Mouse (Mus musculus): ENCODE measurements around the gene Slc35e1.

The Slc35e1 gene

DNA sequence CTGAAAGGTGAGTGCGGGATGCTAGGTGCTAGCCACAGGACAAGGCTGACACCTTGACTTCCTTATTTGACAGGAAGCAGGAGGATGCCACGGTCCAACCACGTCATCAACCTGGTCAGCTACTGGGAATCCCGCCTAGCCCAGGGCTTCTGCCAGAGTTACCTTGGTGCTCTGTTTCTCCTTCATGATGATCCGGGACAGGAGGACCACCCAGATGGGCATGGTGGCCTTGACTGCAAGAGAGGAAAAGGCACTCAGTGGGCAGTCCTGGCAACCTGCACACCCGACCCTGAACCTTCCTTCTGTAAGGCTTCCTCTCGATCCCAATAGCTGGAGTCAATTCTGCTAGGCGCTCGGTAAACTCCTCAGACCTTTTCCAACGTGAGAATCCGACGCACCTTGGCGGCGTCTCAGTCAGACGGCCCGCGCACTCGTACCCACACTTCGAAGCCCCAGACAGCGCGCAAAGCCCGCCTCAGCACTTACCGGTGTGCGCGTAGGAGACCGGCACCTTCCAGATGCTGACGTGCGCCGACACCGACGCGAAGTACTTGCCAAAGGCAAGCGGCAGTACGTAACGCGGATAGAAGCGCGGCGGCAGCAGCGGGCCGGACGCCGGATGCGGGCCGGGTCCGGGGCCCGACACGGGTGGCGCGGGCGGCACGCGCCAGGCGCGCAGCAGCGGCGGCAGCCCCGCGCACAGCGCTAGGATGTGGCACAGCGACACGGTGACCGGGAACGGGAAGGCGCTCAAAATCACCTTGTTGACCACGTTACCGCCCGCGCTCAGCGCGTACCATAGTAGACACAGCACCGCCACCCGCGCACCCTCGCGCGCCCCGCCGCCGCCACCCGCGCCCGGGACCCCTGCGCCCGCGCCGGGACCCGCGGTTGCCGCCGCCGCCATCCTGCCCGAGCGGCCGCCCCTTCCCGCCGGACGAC is at the start of gene Slc35e1:
Gene Slc35e1 (minus strand): TSS at position 935 of the 942 bp plus-strand sequence.
- in situ Hi-C loops (cut with MboI; ENCODE audit: low pct_unique_long_range_greater_than_20kb in 1 of 2, low sequenced_read_pairs in 2 of 2, unreplicated experiment in 1 of 2): no loop called here

DNA sequence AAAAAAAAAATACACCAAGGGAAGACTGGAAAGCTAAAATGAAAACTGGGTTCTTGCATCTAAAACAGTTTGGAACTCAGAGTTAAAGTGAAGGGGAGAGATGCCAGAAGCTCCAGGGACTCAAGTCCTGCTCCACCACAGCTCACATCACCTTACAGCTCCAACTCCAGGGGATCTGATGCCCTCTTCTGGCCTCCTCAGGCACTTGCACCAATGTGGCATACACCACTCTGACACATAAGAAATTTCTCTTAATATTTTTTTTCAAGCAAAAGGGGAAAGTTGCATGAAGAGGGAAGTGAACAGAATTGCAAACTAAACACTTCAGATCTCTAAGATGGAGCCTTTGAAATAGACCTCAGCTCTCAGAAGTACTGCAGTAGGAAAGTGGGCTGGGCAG is 46.8 kb upstream of the Slc35e1 start:
- in situ Hi-C loops (cut with MboI; ENCODE audit: low pct_unique_long_range_greater_than_20kb in 1 of 2, low sequenced_read_pairs in 2 of 2, unreplicated experiment in 1 of 2): no loop called here

DNA sequence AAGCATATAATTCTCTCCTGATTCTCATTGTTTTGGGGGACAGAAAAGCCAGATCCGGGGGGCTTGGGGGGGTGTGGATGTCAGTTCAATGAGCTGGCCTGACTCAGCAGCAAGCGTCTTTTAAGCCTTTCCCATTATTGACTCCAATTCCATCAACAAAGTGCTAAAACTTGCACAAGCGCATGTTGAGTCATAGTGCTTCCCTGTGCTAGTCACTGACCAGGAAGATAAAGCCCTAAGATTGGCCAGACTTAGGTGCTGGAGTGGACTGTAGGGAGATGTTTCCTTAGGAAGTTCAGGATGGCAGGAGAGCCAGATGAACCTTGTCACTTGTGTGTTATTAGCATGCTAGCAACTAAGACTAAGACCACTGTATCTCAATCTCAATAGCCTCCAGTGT is 42.5 kb upstream of the Slc35e1 start:
- in situ Hi-C loops (cut with MboI; ENCODE audit: low pct_unique_long_range_greater_than_20kb in 1 of 2, low sequenced_read_pairs in 2 of 2, unreplicated experiment in 1 of 2): no loop called here

DNA sequence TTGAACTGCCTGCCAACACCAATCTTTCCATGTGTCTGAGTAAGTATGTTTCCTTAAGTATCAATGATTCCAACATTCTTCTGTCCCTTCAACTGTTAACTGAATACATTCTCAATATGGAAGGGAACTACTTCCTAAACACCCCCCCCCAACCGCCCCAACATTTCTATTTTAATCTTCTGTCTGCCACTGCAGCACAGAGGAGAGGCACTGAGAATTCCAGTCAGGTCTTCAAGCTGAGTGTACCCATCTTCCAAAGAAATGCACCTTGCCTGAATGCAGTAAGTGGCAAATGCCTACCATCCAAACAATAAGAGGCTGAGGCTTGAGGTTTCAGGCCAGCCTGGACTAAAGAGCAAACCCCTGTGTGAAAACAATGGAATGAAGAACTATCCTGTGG is 39.7 kb upstream of the Slc35e1 start:
- in situ Hi-C loops (cut with MboI; ENCODE audit: low pct_unique_long_range_greater_than_20kb in 1 of 2, low sequenced_read_pairs in 2 of 2, unreplicated experiment in 1 of 2): no loop called here

DNA sequence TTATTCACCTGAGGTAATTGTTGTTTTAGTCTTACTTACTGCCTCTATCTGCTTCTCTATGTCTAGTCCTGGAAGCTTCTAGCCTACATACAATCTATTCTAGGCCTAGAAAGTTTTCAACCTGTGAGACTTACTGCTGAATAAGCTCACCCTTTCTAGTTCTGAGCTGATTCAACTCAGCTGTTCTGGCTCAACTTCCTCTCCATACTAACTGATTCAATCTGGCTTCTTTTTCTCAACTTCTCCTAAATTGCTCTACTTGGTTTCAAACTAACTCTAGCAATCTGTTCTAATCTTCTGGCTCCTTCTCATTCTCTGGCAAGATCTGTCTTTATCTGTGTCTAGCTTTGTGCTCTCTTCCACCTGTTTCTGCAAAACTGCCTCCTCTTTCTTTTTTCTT is 29.5 kb upstream of the Slc35e1 start:
- in situ Hi-C loops (cut with MboI; ENCODE audit: low pct_unique_long_range_greater_than_20kb in 1 of 2, low sequenced_read_pairs in 2 of 2, unreplicated experiment in 1 of 2): no loop called here

DNA sequence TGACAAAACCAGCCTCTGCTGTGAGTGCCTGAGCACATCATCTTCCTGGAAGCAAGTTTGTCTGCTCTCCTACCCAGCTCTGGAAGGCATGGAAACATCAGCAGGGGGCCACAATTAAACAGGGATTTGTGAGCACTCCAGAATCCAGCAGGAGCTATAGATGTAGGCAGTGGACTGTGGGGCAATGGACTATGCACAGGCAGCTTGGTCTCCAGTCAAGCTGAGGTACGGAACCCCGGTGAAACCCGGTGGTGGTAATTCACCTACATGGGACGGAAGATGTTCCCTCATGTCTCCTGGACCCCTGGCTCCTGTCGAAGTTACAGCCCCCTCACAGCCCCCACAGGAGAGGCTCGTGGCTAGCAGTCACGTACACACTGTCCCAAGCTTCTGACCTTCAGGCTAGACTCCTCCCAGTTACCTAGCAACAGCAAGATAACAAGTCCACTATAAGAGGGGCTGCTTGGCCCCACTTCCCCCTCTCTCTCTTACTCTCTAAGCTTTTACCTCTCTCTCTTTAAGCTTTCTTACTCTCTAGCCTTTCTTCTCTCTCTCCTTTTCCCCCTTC is 25.1 kb upstream of the Slc35e1 start:
- in situ Hi-C loops (cut with MboI; ENCODE audit: low pct_unique_long_range_greater_than_20kb in 1 of 2, low sequenced_read_pairs in 2 of 2, unreplicated experiment in 1 of 2): no loop called here

DNA sequence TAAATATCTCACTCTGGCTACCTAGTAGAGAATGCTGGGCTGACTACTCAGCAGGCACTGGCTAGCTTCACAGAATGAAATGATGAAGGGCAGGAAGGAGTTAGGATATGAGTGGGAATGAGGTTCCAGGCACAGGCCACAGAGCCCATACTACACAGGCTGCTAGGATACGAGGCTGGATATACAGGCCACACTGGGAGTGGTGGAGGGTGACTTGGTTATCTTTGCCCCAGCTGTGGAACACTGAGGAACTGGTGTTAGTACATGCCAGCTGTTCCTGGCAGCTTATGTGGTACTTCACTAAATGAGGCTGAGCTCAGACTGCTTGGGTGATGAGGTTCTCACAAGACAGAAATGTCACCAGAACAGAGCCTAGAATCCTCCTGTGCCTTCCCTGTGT is 20.7 kb upstream of the Slc35e1 start:
- in situ Hi-C loops (cut with MboI; ENCODE audit: low pct_unique_long_range_greater_than_20kb in 1 of 2, low sequenced_read_pairs in 2 of 2, unreplicated experiment in 1 of 2): no loop called here

DNA sequence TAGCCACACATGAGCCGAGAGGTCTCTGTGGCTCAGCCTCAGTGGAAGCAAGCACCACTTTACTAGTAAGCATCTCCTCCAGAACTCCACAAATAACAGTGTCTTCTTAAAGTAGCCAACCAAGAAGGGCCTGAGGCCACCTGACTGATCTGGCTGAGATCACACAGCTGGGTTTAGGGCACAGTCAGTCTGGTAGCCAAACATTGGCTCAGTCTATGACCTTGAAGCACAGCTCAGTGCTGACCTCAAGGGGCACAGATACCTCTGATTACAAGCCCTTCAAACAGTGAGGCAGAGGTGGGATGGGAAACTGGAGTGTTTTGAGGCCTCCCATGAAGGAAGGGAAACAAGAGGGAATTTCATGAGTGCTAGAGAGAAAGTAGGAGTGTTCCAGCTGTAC is 20.2 kb upstream of the Slc35e1 start:
- in situ Hi-C loops (cut with MboI; ENCODE audit: low pct_unique_long_range_greater_than_20kb in 1 of 2, low sequenced_read_pairs in 2 of 2, unreplicated experiment in 1 of 2): no loop called here

DNA sequence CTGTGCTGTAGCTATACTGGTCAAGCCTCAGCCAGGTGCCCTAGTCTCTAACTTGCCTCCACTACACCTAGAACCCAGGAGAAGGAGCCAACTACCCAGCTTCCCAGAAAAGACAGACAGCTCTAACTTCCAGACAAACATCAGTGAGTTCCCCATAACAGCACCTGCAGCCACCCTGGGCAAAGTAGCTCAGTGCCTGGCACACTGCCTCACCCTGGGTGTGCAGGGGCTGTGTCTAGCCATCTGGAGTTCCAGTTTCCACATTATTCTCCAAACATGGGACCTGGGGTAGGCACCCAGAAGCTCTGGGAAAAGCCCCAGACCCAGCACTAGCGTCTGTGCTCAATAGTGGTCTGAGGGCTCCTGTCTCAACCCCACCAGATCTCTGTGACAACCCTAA is 15.1 kb upstream of the Slc35e1 start:
- in situ Hi-C loops (cut with MboI; ENCODE audit: low pct_unique_long_range_greater_than_20kb in 1 of 2, low sequenced_read_pairs in 2 of 2, unreplicated experiment in 1 of 2): no loop called here

DNA sequence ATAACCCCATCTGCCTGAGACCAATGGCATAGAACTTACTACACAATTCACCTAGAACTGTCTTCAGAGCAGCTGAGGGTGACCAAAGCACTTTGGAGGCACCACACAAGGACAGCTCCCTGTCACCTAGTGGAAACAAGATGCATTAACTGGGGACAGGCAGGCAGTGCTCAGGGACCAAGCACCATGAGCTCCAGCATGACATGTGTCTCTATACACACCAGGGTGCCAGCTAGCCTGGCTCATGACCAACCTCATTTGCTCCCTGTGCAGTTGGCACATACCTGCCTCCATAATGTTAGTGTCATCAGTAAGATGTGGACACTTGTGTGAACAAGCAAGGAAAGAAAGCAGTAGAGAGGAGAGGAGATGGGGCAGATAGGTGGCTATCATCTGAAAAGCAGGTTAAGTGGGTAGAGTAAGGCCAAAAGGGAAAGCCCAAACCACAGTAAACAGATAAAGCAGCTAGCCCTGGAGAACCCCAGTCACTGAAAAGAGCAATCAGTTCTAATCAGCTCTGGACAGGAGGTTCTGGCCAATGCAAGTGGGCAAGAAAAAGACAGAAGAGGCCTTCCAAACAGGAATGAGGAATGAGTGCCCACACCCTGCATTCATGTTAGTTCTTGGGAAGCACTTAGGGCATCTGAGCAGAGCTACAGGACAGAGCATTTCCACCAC is 12.4 kb upstream of the Slc35e1 start:
- in situ Hi-C loops (cut with MboI; ENCODE audit: low pct_unique_long_range_greater_than_20kb in 1 of 2, low sequenced_read_pairs in 2 of 2, unreplicated experiment in 1 of 2): no loop called here

DNA sequence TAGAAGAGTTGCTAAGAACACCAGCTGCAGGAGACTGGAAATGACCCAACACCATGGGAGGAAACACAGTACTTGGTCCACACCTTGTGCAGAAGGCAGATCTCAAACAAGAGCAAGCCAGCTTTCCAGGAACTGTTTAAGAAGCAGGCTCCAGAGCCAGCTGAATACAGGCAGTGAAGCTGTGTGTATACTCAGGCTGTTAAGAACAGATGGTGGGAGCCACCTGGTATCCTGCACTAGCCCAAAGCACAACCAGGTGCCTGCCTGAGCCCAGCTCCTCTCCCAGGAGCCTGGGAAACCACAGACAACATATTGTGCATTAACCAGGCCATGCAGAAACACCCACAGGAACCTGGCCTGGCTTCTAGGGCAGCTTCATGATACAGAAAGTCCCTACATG is 11.7 kb upstream of the Slc35e1 start:
- in situ Hi-C loops (cut with MboI; ENCODE audit: low pct_unique_long_range_greater_than_20kb in 1 of 2, low sequenced_read_pairs in 2 of 2, unreplicated experiment in 1 of 2): no loop called here

DNA sequence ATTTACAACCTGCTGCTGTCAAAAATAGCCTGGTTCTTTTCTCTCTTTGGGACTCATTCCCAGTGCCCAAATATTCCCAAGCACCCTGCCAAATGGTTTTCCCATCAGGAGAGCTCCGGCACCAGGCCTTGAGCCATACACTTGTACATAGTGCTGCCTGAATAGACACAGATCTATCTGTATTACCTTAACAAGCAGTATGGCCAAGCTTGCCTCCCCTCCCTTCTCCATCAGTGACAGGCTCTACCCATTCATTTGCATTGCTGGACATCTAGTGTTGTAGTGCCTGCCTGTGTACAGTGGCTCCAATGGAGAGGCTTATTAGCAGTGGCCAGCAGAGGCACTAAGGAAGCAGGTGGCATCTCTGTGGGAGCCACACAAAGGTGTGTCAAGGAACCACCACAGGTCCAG is 8.1 kb upstream of the Slc35e1 start:
- in situ Hi-C loops (cut with MboI; ENCODE audit: low pct_unique_long_range_greater_than_20kb in 1 of 2, low sequenced_read_pairs in 2 of 2, unreplicated experiment in 1 of 2): no loop called here

DNA sequence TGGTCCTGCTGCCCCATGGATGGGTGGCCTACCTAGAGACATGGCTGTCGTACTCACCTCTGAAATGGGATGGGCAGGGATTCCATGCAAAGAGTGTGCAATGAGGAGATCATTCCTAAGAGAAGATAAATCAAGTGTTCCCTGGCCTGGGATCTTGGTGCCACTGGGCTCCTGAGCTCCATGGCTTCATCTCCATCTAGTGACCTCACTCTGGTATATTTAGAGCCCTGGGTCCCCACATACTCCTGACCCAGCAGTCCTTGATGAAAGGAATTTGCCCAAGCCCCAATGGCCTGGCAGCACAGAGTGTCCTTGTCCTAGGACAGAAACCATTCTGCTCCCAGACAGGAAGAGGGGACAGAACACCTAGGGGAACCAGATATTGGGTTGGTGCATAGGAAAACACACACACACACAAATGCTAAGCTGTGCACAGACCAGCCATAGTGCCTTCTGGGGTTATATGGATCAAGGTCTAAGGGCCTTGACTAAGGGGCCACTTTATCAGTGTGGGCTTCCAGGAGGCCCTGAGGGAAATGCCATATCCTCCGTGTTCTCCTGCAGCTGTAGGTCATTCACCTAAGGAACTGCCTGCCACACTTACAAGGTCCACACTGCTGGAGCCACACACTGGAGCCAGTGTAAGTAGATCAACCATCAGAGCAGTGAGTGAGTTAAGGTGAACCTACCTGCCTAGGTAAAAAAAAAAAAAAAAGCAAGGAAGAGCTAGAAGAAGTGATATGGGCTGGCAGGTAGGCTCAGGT is 7.3 kb upstream of the Slc35e1 start:
- in situ Hi-C loops (cut with MboI; ENCODE audit: low pct_unique_long_range_greater_than_20kb in 1 of 2, low sequenced_read_pairs in 2 of 2, unreplicated experiment in 1 of 2): no loop called here

DNA sequence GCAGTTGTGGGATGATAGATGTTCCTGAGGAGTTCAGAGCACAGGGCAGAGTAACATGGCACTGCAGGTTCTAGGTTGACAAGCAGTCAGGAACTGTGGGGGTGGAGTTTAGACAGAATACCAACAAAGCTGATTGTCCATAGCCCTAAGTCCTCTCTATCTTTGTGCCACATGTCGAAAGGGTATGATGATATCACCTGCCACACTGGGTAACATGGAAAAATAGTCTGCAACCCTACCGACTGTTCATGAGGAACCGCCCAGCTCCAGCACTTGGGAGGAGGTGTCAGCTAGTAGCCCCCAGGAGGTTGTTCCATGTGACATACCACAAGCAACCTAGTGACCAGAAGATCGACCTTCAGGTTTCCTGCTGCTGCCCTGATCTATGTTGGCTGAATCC is 6.1 kb upstream of the Slc35e1 start:
- in situ Hi-C loops (cut with MboI; ENCODE audit: low pct_unique_long_range_greater_than_20kb in 1 of 2, low sequenced_read_pairs in 2 of 2, unreplicated experiment in 1 of 2): no loop called here

DNA sequence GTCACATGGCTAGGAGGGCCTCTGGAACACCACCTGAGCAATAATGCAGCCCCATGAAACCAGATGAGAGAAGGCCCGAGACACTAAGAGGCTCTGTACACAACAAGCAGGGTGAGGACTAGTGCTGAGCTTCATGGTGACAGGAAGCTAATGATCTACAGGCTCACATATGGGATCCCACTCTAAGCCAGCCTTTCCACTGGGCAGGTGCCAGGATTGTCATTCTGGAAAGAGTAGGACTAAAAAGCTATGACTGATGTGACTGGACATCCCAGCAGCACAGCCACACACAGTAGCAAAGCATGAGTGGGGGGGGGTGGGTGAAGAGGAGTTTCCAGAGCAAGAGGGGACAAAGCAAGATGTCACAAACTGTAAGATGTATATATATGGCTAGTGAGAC is 5.5 kb upstream of the Slc35e1 start:
- in situ Hi-C loops (cut with MboI; ENCODE audit: low pct_unique_long_range_greater_than_20kb in 1 of 2, low sequenced_read_pairs in 2 of 2, unreplicated experiment in 1 of 2): no loop called here

DNA sequence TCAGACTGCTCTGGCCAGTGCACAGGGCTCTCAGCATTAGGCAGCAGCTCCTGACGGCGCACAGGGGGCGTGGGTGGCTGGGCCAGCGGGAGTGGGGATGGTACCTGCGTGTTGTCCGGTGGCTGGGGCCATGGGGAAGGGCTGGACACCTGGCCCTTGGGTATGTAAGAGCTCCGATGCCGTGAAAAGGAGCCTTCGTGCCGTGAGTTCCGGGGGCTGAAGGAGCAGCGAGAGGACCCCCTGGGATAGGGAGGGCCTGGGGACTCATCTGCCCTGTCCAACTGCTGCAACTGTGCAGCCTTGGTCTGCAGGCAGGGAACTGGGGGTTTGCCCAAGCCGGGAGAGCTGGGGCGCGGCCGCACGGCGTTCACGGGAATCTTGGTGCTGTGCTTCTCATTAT is 3.8 kb upstream of the Slc35e1 start:
- in situ Hi-C loops (cut with MboI; ENCODE audit: low pct_unique_long_range_greater_than_20kb in 1 of 2, low sequenced_read_pairs in 2 of 2, unreplicated experiment in 1 of 2): no loop called here

DNA sequence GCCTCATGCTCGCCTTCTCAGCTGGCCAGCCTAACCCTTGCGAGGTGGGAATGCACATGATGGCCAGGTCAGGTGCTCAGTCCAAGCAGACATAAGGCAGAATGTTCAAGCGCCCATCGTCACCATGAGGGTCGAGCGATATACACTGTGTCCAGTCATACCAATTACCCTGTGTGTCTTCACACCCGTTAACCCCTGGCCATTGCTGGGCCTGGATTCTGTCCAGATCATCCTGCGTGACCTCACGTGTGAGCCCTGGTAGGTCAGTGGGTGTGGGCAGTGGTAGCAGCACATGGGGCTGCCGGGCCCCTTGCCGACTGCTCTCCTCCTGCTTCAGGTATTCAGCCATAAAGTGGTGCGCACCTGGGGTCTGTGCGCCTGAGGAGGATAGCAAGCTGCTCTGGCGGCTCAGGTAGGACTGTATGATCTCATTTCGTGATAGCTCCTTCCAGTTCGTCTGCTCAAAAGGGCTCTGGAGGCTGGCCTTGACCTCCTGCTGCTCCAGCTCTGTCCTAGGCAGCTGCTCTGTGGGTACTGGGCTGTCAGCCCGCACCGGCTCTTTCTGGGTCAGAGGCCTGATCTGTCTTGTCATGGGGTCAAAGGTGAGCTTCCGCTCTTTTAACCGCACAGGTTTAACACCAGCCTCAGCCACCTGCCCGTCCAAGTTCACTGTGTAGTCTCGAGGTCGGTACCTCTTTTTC is 3.1 kb upstream of the Slc35e1 start:
- in situ Hi-C loops (cut with MboI; ENCODE audit: low pct_unique_long_range_greater_than_20kb in 1 of 2, low sequenced_read_pairs in 2 of 2, unreplicated experiment in 1 of 2): no loop called here

DNA sequence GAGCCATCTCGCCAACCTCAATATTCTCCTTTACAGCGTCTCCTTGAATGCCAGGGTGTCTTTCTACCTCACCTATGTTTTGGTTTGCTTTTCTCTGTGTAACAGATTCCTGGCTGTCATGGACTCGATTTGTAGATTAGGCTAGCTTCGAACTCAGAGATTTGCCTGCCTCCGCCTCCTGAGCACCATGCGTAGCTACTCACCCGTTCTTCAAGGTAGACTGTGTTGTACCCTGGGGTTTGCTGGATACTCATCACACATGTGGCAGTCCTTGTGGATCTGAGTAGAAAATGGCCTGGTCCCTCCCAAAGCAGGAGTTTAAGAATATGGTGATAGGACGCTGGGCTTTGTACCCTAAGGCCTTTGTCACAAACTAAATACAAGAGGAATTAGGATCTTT is 967 bp upstream of the Slc35e1 start:
- in situ Hi-C loops (cut with MboI; ENCODE audit: low pct_unique_long_range_greater_than_20kb in 1 of 2, low sequenced_read_pairs in 2 of 2, unreplicated experiment in 1 of 2): no loop called here

Measured in mouse embryonic stem cell (cell line).